Mouse (Mus musculus) right cerebral cortex, postnatal 4 days (tissue): ENCODE data around the gene Nanos1.

ENCODE experiments used
- DNase-seq: peaks from one replicate; pipeline ENCODE4 v3.0.0-alpha.2; 2022

The Nanos1 gene

DNA sequence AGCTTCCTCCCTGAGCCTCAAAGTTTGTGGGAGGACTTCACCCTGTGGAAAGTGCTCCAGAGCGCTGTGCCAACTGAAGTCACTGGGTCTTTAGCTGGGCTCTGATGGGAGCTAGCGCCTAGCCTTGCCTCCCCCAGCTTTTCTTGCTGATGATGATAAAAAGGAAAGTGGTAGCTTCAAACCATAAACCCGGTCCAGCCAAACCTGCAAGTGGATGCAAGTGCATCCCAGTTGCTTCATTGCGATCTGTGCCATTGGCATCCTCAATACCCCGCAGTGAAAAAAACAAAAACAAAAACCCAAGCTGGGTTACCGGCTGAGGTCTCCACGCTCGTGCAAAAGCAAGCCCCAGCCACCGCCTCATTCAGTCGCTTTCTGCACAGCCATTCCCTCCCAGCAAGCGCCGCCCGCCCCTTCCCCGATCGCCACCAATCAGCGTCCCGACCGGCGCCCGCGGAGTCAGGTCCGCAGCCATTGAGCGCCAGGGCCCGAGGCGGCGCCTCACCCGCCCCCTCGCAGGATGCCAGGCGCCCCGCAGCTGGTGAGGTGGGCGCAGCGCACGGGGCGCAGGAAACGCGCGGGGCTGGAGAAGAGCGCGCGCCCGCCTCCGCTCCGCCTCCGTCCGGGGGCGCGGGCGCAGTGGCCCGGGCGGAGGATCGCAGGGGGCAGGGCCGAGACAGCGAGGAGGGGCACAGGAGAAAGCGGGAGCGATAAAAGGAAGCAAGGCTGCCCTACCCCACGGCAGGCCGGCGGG lies at the start of gene Nanos1:
Gene Nanos1, plus strand, starts transcription at position 550 of the 754 bp plus-strand sequence.
- DNase-seq: peak; percentile 90

DNA sequence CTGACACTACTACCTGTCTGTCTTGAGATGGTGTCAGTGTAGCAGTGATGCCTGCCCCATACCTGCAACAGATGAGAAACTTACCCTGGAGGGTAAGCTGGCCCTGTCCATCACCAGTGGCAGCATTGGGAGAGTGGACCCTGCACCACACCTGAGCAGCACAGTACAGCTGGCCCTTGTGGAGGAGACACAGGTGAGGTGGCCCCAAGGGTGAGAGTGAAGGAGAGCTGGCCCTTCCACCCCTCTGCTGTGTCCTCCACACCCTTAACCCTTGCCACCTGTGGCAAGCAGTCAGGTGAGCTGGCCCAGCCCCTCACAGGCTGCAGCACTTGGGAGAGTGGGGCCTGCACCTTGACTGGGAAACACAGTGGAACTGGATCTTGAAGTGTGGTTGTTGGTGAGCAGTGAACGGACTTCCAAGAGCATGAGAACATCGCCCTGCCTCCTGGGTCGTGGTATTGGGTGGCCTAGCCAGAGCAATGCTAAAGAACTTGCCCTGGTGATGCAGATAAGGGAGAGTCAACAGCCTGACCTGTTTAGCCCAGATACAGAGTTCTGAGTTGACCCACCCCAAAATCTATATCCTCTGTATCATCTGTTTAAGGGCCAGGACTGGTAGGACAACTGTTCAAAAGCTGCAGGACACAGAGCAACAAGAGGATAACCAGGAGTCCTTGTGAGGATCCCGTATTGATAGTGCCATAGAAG lies 46.4 kb upstream of the Nanos1 start:
- no peak for DNase-seq

DNA sequence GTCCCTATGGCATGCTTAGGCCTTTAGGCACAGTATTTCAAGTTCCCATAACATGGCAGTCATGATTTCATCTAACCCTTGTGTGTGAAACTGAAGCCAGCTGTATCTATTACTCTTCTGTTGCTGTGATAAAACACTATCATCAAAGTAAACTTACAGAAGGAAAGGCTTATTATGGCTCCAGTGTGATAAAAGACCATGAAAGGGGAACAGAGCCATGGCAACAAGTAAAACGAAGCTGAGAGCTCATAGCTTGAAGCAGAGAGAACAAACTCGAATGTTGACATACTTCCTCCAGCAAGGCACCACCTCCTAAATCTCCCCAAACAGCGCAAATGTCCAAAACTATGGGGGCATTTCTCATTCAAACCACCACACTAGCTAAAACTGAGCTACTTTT lies 45.6 kb upstream of the Nanos1 start:
- DNase-seq: no peak

DNA sequence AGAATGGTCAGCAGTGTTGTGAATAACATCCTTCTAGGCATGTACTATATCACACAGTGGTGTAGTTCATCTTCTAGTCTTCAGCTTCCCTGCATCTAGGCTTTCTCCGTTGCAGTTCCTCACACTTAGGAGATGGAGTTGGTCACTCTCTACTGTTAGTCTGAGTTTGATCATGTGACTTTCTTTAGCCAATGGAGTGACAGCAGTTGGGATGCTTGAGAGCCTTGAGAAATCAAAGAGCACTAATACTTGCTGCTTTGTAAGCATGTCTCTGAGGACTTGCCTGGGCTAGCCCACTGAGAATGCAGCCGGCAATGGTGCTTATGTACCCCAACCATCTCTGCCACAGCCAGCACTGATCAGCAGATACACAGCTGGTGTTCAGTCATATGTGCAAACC lies 43.2 kb upstream of the Nanos1 start:
- DNase-seq: no peak

DNA sequence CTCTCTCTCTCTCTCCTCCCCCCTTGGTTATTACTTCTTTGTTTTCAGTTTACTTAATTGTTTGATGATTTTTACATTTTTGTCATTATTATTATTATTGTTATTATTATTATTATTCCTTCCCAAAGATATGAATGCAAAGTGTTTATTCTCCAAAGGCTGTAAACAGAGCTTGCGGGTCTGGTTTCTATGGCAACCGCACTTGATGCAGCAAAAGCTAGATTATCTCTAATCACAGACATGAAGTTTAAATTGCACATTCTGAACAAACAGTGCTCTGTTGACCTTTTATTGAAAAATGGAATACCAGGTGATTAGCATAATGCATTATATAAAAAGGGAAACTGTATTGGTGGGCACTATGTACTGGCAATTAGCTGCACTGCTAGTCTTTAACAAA lies 39.4 kb upstream of the Nanos1 start:
- DNase-seq: no peak

DNA sequence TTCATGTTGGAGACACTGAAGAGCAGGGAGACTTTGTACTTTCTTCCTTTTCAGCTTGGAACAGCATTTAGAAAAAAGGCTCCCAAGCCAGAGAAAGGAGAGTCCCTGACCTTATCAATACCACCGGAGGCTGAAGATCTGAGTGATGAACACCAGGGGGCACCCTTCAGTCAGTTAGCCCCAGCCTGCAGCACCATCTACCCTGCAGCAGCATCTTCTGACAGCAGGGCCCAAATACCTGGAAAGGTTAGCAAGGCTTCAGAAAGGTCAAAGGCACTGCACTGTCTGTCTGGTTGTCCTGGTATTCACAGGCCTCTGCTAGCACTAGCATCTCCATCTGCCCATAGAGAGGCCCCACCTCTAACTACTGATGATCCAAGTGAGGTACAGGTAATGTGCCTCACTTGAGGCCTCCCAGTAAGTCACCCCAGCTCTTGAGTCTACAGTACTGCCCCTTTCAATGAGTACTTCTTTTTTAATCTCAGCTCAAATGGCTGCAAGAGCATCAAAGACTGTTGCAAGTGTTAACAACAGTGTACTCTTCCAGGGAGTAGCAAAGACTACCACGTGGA lies 25.4 kb upstream of the Nanos1 start:
- no peak for DNase-seq

DNA sequence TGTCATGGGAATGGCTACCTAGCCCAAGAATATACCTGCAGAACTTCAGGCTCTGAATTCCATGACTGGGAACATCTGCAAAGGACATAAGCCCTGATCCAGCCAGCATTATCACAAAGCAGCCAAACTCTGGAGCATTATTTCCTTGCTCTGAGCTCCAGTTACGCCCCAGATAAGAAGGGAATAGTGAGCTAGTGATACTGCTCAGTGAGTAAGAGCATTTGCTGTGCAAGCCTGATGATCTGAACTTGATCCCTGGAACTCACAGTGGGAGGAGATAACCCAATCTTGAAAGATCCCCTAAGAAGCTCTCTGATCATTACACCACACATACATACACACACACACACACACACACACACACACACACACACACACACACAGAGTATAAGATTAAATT lies 24.5 kb upstream of the Nanos1 start:
- no peak for DNase-seq

DNA sequence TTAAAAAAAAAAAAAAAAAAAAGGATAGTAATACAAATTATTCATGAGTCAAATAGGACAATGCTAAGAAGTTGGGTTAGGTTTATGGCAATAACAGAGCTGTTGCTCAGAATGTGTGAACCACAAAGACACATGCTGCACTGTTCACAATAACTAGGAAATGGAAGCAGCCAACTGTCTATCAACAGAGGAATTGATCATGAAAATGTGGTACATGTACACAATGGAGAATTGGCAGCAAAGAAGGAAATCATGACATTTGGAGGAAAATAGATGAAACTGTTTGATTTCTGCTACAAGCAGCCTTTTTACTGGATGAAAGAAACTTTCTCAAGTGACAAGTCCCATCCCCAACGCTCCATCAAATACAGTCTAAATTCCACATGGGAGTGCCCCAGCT lies 23.8 kb upstream of the Nanos1 start:
- DNase-seq: no peak

DNA sequence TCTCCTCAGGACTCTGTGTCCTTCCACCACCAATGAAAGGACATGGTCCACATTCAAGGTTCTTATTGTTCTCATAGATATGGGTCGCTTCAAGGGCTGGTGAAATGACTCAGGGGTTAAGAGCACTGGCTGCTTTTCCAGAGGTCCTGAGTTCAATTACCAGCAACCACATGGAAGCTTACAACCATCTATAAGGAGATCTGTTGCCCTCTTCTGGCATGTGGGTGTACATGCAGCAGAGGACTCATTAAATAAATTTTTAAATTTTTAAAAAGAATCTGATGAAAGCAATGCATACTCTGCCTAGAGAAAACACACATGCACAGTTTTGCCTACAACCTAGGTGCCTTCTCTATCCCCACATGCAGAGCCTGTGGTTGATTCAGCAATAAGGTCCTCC lies 15.2 kb upstream of the Nanos1 start:
- DNase-seq: no peak

DNA sequence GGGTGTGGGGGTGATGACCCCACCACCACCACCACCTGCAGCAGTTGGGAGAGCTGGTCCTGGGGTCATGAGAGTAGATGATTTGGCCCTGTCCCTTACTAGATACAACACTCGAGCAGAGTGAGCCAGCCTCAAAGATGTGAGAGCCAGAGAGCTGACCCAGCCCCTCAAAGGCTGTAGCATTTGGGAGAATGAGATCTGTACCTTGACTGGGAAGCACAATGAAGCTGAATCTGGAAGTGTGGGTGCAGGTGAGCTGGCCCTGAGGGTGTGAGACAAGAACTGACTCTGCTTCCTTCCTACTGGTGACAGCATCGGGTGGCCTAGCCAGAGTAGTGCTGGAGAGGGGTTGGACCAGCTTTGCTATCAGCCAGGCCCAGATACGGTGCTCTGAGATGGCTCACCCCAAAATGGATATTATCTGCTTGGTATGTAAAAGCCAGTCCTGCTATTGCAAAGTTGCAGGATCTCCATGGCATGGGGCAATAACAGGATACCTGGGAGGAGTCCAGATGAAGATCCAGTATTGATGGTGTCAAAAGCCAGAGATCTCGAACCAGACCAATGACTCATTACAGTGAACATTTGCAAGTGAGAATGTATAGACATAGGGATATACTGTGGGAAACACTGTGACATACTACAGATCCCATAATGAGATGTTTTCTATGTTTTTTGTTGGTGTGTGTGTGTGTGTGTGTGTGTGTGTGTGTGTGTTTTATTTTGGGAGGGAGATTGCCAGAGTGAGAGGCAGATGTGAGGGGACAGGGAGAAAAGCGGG lies 11.8 kb upstream of the Nanos1 start:
- DNase-seq: no peak

DNA sequence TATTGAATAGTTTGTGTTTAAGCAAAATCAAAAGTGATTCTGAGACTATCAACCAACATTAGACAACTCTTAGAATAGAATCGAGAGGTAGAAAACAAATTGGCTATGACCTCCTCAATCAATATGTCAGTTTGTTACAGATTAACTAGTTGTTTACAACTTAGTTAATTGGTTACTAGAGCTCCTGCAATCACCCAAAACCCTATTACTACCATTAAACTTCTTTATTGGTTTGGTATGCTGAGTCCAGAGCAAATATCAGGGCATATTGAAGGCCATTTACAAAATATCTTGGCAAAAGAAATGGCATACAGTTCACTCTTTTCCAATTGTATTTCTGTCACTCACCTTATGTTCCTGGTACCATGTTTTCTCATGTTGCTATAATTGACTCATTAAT lies 8.0 kb upstream of the Nanos1 start:
- no peak for DNase-seq

DNA sequence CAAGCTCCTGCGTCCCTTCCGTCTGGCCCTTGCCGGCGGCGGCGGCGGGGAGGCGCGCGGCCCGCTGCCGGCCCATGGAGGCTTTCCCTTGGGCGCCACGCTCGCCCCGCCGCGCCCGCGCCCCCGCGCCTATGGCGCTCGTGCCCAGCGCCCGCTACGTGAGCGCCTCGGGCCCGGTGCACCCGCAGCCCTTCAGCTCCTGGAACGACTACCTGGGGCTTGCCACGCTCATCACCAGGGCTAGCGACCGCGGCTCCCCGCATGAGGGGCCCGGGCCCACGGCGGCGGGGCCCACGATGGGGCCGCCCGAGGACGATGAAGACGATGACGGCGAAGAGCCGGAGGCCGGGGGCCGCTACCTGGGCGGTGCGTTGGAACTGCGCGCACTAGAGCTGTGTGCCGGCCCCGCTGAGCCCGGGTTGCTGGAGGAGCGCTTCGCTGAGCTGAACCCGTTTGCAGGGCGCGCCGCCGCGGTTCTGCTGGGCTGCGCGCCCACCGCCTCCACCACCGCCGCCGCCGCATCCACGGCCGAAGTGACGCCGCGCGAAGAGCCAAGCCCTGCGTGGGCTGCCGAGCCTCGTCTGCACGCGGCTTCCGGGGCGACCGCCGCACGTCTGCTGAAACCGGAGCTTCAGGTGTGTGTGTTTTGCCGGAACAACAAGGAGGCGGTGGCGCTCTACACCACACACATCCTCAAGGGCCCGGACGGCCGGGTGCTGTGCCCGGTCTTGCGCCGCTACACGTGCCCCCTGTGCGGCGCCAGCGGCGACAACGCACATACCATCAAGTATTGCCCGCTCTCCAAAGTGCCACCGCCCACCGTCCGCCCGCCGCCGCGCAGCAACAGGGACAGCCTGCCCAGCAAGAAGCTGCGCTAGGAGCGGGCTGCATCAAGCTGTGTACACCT lies 658 bp downstream of the Nanos1 start:
- DNase-seq: peak; percentile 61

DNA sequence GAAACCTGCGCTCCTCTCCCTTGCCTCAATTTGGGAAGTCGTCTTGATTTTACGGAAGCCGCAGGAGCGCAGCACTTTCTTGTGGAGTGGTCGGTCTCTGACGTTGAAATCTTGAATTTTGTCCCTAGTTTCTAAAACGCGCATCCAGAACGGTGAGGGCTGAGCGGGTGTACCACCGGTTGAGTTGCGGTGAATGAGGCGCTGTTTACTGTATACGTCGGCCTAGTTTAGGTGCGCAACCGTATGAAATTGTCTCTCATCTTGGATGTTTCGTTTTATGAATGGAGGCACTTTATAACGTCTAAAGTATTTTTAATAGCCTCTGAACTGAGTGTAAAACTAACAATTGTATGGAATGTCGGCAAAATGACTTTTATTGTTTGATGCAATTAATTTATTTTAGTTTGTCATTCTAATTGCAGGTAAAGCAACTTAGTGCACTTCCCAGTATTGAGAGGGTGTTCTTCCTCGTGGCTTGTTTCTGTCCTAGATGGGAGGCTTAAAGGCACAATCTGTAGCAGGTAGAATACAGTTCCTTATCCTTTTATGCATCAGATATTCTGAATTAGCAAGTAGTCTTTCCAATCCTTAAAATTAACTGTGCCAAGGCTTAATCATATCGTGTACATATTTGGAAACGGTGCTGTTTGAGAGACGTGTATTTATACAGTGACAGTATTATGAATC lies 1.5 kb downstream of the Nanos1 start:
- no peak for DNase-seq

DNA sequence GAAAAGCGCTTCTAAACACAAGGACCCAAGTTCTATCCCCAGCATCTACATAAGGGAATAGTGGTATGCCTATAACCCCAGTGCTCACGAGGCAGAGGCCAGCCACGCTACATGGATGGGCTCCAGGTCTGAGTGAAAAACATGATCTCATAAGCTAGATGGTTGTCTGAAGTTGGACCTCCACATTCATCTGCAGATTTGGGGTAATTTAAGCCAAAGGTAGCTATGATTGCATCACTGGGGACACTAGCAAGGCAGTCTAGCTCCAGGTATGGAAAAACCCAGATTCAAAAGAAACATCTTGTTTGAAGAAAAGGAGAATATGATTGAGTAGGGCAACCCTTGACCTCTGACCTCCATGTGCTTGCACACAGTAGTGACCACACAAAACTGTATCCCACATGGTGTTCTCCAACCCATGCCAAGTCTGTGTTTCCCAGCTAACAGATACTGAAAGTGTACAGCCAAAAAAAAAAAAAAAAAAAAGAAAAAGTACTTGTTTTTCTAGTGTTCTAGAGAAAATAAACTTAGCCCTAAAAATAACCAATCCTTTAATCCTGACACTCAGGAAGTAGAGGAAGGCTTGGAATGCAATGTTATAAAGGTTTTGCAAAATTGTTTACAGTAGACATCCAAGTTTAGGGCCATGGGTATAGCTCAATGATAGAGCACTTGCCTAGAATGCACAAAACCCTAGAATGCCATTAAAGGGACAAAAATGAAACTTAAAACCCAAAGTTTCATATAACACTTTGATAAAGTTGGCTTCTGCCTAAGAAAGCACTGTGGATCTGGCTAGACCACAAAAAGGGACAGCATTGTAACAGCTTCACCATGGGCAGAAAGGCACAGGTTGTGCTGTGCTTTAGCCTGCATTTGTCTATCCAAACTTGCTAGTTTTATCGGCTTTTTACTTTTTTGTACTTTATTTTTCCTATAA lies 3.4 kb downstream of the Nanos1 start:
- DNase-seq: no peak

DNA sequence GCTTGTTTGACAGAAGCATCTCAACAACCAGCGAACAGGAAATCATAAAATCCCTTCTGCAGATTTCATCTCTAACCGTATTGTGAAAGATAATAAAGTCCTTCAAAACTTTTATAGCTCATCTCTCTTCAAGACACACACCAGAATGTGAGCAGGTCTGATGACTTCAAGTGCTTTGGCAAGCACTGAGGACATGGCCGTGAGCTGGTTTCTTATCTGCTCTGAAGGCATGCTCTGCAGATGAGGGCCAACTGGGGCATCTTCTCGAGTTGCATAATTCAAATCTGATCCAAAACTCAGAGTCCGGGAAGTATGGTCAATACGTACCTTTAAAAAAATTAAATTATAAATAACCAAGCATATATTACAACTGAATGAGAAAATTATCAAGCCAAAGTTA lies 17.6 kb downstream of the Nanos1 start:
- no peak for DNase-seq

DNA sequence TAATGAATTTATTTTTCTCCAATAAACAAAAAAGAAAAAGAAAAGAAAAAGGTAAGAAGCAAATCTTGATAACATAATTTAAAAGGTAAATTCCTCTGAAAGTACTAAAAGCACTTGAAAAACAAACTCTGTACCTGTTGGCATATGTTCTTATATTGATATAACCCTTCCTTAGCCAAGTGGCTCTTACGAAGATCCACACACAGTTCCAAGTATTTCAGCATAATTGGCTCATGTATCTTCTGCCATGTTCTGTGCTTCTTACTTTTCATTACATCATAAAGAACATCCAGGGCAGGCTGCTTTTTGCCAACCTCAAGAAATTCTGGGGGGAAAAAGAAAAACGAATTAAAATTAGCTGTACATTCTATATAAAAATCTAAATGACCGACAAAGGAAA lies 26.2 kb downstream of the Nanos1 start:
- no peak for DNase-seq

DNA sequence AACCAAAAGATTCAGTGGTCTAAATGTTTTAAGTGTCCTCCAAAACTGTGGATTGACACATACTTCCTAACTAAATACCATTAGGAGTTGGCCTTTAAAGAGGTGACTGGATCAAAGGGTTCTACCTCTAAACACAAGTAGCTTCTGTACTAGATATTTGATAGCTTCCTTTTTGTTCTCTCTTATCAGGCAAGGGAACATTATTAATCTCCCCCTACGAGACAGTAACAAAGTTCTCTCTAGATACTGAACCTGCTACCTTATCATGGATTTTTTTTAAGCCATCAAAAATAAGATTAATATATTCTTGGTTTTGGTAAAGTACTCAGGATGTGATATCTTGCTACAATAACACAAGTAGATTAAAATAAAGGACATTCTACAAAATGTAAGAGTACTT lies 28.9 kb downstream of the Nanos1 start:
- DNase-seq: no peak

DNA sequence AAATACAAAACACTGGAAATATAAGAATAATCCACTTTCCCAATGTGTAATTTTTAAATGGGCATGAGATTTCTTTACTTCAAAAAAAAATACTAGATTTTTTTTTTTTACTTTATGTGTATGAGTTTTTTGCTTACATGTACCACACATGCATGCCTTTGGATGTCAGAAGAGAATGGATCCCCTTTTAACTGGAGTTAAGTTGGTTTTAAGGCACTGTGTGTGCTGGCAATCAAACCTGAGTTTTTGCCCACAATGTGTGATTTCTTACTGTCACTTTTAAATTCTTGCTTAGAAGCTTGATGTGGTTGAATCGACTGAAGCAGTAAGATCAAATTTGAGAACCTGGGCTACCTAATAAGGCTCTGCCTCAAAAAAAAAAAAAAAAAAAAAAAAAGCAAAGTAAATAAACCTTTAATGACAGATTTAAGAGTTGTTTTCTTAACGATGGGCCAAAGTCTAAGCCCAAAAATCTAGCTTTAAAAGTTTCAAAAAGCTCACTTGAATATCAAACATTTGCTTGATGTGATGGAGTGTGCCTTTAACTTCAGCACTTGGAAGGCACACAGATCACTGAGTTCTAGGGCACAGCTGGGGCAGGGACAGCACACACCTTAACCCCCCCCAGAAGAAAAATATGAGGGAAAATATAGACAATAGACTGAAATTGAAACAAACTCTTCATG lies 31.8 kb downstream of the Nanos1 start:
- DNase-seq: no peak

DNA sequence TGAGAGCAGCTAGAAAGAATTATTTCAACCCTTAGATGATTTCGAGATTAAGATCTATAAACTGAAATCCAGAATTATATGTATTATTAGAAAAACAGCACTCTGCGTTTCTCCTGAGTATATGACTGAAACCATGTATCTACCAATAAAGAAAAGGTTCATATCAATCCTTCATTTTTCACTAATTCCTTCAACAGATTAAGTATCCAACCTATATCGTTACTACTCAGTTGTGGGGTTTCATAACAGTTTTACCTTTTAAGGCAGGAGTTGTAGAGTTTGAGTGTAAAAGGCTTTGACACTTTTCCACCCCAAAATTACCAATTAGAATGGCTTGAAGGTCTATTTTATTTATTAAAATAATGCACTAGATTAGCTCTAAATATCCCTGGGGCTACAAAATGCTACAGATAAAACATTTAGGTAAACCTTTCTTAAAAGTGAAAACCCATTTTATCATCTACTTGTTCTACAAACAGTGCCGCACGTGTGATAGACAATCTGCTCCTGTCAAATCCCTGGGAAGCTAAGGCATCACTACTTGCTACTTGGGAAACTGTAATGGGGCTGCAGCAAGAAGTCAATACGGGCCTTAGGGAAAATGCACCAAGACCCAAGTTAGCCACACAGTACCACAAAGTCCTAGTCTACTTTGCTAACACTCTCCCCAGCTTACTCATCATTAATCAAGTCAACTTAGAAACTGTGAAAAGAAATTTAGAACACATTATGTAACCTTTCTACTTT lies 32.6 kb downstream of the Nanos1 start:
- no peak for DNase-seq
